Mouse (Mus musculus) embryonic facial prominence, embryonic 13.5 days (tissue): Measurements from ENCODE around the gene Kcng4. TPM values are rescaled to one million over a fixed set of nuclear protein-coding genes. Genes with fewer than 3 reads are reported as not detected.

Experiments used
- ATAC-seq: fragments of 200-750 bp; cut with Nextera tagmentation; 2 replicates; pipeline ENCODE4 v1.8.0; 2017; ENCODE audit warnings: low read depth; ENCODE audit not compliant: insufficient number of reproducible peaks, insufficient read depth, low FRiP score, low TSS enrichment
- H3K27ac ChIP-seq: fragments of 300-500 bp; sonication (generic); 2 replicates; pipeline ENCODE4 v1.5.1; 2015; ENCODE audit warnings: moderate library complexity, mild to moderate bottlenecking, inconsistent platforms
- H3K27me3 ChIP-seq: fragments of 300-500 bp; sonication (generic); 2 replicates; pipeline ENCODE4 v1.6.1; 2015; ENCODE audit warnings: mild to moderate bottlenecking, inconsistent platforms
- H3K36me3 ChIP-seq: fragments of 300-500 bp; sonication (generic); 2 replicates; pipeline ENCODE4 v1.6.1; 2015; ENCODE audit warnings: mild to moderate bottlenecking, inconsistent platforms
- H3K4me1 ChIP-seq: fragments of 300-500 bp; sonication (generic); 2 replicates; pipeline ENCODE4 v1.6.1; 2015; ENCODE audit warnings: inconsistent platforms
- H3K4me2 ChIP-seq: fragments of 300-500 bp; sonication (generic); 2 replicates; pipeline ENCODE4 v1.6.1; 2015; ENCODE audit warnings: moderate library complexity, mild to moderate bottlenecking, inconsistent platforms
- H3K4me3 ChIP-seq: fragments of 300-500 bp; sonication (generic); 2 replicates; pipeline ENCODE4 v1.5.1; 2015; ENCODE audit warnings: mild to moderate bottlenecking, inconsistent platforms
- H3K9ac ChIP-seq: fragments of 300-500 bp; sonication (generic); 2 replicates; pipeline ENCODE4 v1.6.1; 2015; ENCODE audit warnings: mild to moderate bottlenecking, inconsistent platforms
- H3K9me3 ChIP-seq: fragments of 300-500 bp; sonication (generic); 2 replicates; pipeline ENCODE4 v1.6.1; 2016; ENCODE audit warnings: inconsistent platforms
- WGBS: fragments of 180-500 bp; shearing (Covaris S2); methylation state at CpG from one replicate; pipeline ENCODE4 v1.1.7; 2015; ENCODE audit warnings: mixed read lengths; 5-methylcytosine and 5-hydroxymethylcytosine counted together
- polyA plus RNA-seq: library from polyadenylated mRNA; unstranded; fragments of >200 nt; fragmentation: Nextera tagmentation; extraction: Ambion mirVana; gene quantifications from 2 replicates; pipeline ENCODE4 v1.2.1, GENCODE M21; 2015

Gene Kcng4
- 0.18 and 0.26 TPM in 2 replicates for polyA plus RNA-seq

- Histone ChIP-seq H3K4me1 (peaks cover 14% of the 10 kb centered on the region), H3K36me3 (no peaks in the 10 kb centered on the region), H3K9ac (no peak within 1 kb of the TSS; the same call in 1 of the 2 replicates), H3K27ac (peak within 1 kb of the TSS; percentile 12; the same call in 1 of the 2 replicates), H3K4me3 (no peak within 1 kb of the TSS), H3K27me3 (peaks cover 51% of the 10 kb centered on the region), H3K4me2 (peak within 1 kb of the TSS; percentile 18), H3K9me3 (no peaks in the 10 kb centered on the region)
- 26% methylated on average over 6 of the region's 6 CpGs for WGBS
- ATAC-seq, result no peak
These were observed at the start of gene Kcng4 for GRCm38 (mm10) chr8:119635378-119635777. TSS of gene Kcng4 (minus strand) at chr8:119635680.

- no peak for ATAC-seq
- WGBS, result 68% methylated on average over 14 of the region's 14 CpGs
- Histone ChIP-seq H3K27me3 (0 out of 2 replicates have a peak, but pooled peaks cover 3% of the 10 kb centered on the region), H3K9ac (no peak overlapping the region; the same call in 1 of the 2 replicates), H3K4me3 (no peak overlapping the region), H3K27ac (no peak overlapping the region), H3K4me1 (peaks cover 7% of the 10 kb centered on the region; the same call in 1 of the 2 replicates), H3K4me2 (no peak overlapping the region), H3K36me3 (no peaks in the 10 kb centered on the region), H3K9me3 (no peaks in the 10 kb centered on the region)
These were observed 43.7 kb upstream of the Kcng4 start for GRCm38 (mm10) chr8:119679184-119679583.

GRCm38 (mm10) chr8:119678138-119678843, 42.8 kb upstream of the Kcng4 start:
- 7% methylated on average over 18 of the region's 18 CpGs for WGBS
- H3K36me3 ChIP-seq, result no peaks in the 10 kb centered on the region
- peak overlapping the region; percentile 51 for H3K4me2 ChIP-seq
- ATAC-seq, result no peak
- no peaks in the 10 kb centered on the region for H3K9me3 ChIP-seq
- no peak overlapping the region for H3K27ac ChIP-seq
- H3K27me3 ChIP-seq, result 0 out of 2 replicates have a peak, but pooled peaks cover 3% of the 10 kb centered on the region
- H3K9ac ChIP-seq, result no peak overlapping the region
- peak overlapping the region; percentile 17 for H3K4me3 ChIP-seq
- peaks cover 7% of the 10 kb centered on the region; the same call in 1 of the 2 replicates for H3K4me1 ChIP-seq

- Histone ChIP-seq H3K27me3 (0 out of 2 replicates have a peak, but pooled peaks cover 3% of the 10 kb centered on the region), H3K4me1 (peaks cover 7% of the 10 kb centered on the region; the same call in 1 of the 2 replicates), H3K9ac (no peak overlapping the region), H3K4me3 (no peak overlapping the region), H3K27ac (no peak overlapping the region), H3K36me3 (no peaks in the 10 kb centered on the region), H3K4me2 (no peak overlapping the region), H3K9me3 (no peaks in the 10 kb centered on the region)
- no peak for ATAC-seq
- 19% methylated on average over 8 of the region's 8 CpGs for WGBS
These were observed 40.9 kb upstream of the Kcng4 start for GRCm38 (mm10) chr8:119676389-119676788.

- Histone ChIP-seq H3K9ac (no peak overlapping the region), H3K27me3 (0 out of 2 replicates have a peak, but pooled peaks cover 3% of the 10 kb centered on the region), H3K9me3 (no peaks in the 10 kb centered on the region), H3K4me1 (peaks cover 14% of the 10 kb centered on the region; the same call in 1 of the 2 replicates), H3K27ac (no peak overlapping the region), H3K4me3 (no peak overlapping the region), H3K36me3 (no peaks in the 10 kb centered on the region), H3K4me2 (no peak overlapping the region)
- no peak for ATAC-seq
- 62% methylated on average over 5 of the region's 5 CpGs for WGBS
These were observed 40.0 kb upstream of the Kcng4 start for GRCm38 (mm10) chr8:119675457-119675856.

GRCm38 (mm10) chr8:119673976-119674555, 38.6 kb upstream of the Kcng4 start:
- H3K27ac ChIP-seq, result no peak overlapping the region
- 0 out of 2 replicates have a peak, but pooled peaks cover 3% of the 10 kb centered on the region for H3K27me3 ChIP-seq
- WGBS, result 80% methylated on average over 11 of the region's 11 CpGs
- no peaks in the 10 kb centered on the region for H3K9me3 ChIP-seq
- H3K4me1 ChIP-seq, result peaks cover 14% of the 10 kb centered on the region; the same call in 1 of the 2 replicates
- no peak overlapping the region for H3K4me3 ChIP-seq
- no peaks in the 10 kb centered on the region for H3K36me3 ChIP-seq
- ATAC-seq, result no peak
- H3K4me2 ChIP-seq, result no peak overlapping the region
- H3K9ac ChIP-seq, result no peak overlapping the region

GRCm38 (mm10) chr8:119670419-119671091, 35.1 kb upstream of the Kcng4 start:
- H3K4me1 ChIP-seq, result peaks cover 14% of the 10 kb centered on the region; the same call in 1 of the 2 replicates
- H3K4me2 ChIP-seq, result no peak overlapping the region
- no peak for ATAC-seq
- H3K27ac ChIP-seq, result no peak overlapping the region
- no peak overlapping the region for H3K4me3 ChIP-seq
- H3K27me3 ChIP-seq, result peaks cover 16% of the 10 kb centered on the region
- no peak overlapping the region for H3K9ac ChIP-seq
- no peaks in the 10 kb centered on the region for H3K9me3 ChIP-seq
- no peaks in the 10 kb centered on the region for H3K36me3 ChIP-seq
- 58% methylated on average over 16 of the region's 16 CpGs for WGBS

GRCm38 (mm10) chr8:119669284-119669683, 33.8 kb upstream of the Kcng4 start:
- Histone ChIP-seq H3K27ac (no peak overlapping the region), H3K36me3 (no peaks in the 10 kb centered on the region)
- WGBS, result 53% methylated on average over 12 of the region's 12 CpGs

GRCm38 (mm10) chr8:119668447-119668846, 33.0 kb upstream of the Kcng4 start:
- H3K9ac ChIP-seq, result no peak overlapping the region
- peaks cover 17% of the 10 kb centered on the region for H3K27me3 ChIP-seq
- ATAC-seq, result no peak
- no peak overlapping the region for H3K4me3 ChIP-seq
- H3K9me3 ChIP-seq, result no peaks in the 10 kb centered on the region
- H3K27ac ChIP-seq, result no peak overlapping the region
- no peaks in the 10 kb centered on the region for H3K36me3 ChIP-seq
- no peak overlapping the region for H3K4me2 ChIP-seq
- peaks cover 14% of the 10 kb centered on the region; the same call in 1 of the 2 replicates for H3K4me1 ChIP-seq
- WGBS, result 61% methylated on average over 9 of the region's 9 CpGs

More at GRCm38 (mm10) chr8:119669284-119669683, 33.8 kb upstream of the Kcng4 start:
- peaks cover 14% of the 10 kb centered on the region; the same call in 1 of the 2 replicates for H3K4me1 ChIP-seq
- no peak overlapping the region for H3K4me3 ChIP-seq
- H3K4me2 ChIP-seq, result no peak overlapping the region
- H3K9me3 ChIP-seq, result no peaks in the 10 kb centered on the region
- H3K27me3 ChIP-seq, result peaks cover 17% of the 10 kb centered on the region
- ATAC-seq, result no peak
- H3K9ac ChIP-seq, result no peak overlapping the region

GRCm38 (mm10) chr8:119666219-119666951, 30.9 kb upstream of the Kcng4 start, which contains the start of gene Wfdc1:
TSS of gene Wfdc1 (plus strand) at chr8:119666365.
- WGBS, result 14% methylated on average over 14 of the region's 14 CpGs
- no peaks in the 10 kb centered on the region for H3K9me3 ChIP-seq
- H3K27ac ChIP-seq, result no peak within 1 kb of the TSS
- H3K4me3 ChIP-seq, result no peak within 1 kb of the TSS
- H3K4me1 ChIP-seq, result peaks cover 15% of the 10 kb centered on the region
- no peak for ATAC-seq
- H3K4me2 ChIP-seq, result no peak within 1 kb of the TSS
- H3K36me3 ChIP-seq, result no peaks in the 10 kb centered on the region
- H3K9ac ChIP-seq, result no peak within 1 kb of the TSS
- H3K27me3 ChIP-seq, result peaks cover 17% of the 10 kb centered on the region

GRCm38 (mm10) chr8:119665270-119665669, 29.8 kb upstream of the Kcng4 start:
- H3K27me3 ChIP-seq, result peaks cover 17% of the 10 kb centered on the region
- no peak overlapping the region for H3K27ac ChIP-seq
- H3K9me3 ChIP-seq, result no peaks in the 10 kb centered on the region
- H3K4me1 ChIP-seq, result peaks cover 16% of the 10 kb centered on the region
- H3K4me2 ChIP-seq, result no peak overlapping the region
- no peak for ATAC-seq
- H3K36me3 ChIP-seq, result no peaks in the 10 kb centered on the region
- WGBS, result 78% methylated on average over 6 of the region's 6 CpGs
- no peak overlapping the region for H3K9ac ChIP-seq
- no peak overlapping the region for H3K4me3 ChIP-seq
